Mouse (Mus musculus) G1E (cell line): ENCODE results near the gene 4933405L10Rik. TPM values are rescaled to one million over a fixed set of nuclear protein-coding genes. Genes with fewer than 3 reads are reported as not detected.
A peak's percentile ranks its signal among the peaks of the same experiment; 100 is the strongest.

Source experiments
- ATAC-seq: 2 replicates; pipeline ENCODE4 v1.8.0; 2016; ENCODE audit warnings: mild to moderate bottlenecking; ENCODE audit not compliant: insufficient number of reproducible peaks, poor library complexity, low FRiP score, severe bottlenecking; ENCODE audit errors: extremely low read depth
- DNase-seq: peaks from one replicate; pipeline ENCODE4 v3.0.0; 2012; ENCODE audit warnings: low spot score
- H3K27me3 ChIP-seq: 2 replicates; pipeline ENCODE4 v1.6.1; 2012; ENCODE audit warnings: mild to moderate bottlenecking, low read length, inconsistent platforms; ENCODE audit not compliant: insufficient read depth
- H3K36me3 ChIP-seq: replicated peaks from 2 replicates; pipeline ENCODE3; 2012; ENCODE audit warnings: mild to moderate bottlenecking, inconsistent platforms
- H3K4me1 ChIP-seq: 2 replicates; pipeline ENCODE4 v1.6.1; 2012; ENCODE audit warnings: low read depth, low read length, inconsistent platforms, mixed read lengths; ENCODE audit not compliant: insufficient read depth
- H3K4me3 ChIP-seq: 2 replicates; pipeline ENCODE4 v1.5.1; 2012; ENCODE audit warnings: low read depth, mild to moderate bottlenecking, inconsistent platforms, low read length, moderate library complexity, mixed read lengths
- H3K9me3 ChIP-seq: replicated peaks from 2 replicates; pipeline ENCODE4 v1.6.1; 2012; ENCODE audit warnings: inconsistent platforms
- CTCF ChIP-seq: IDR thresholded peaks from 2 replicates; pipeline ENCODE4 v1.5.1; 2012; ENCODE audit warnings: low read depth, low read length, inconsistent platforms, mixed read lengths
- GATA1 ChIP-seq: IDR thresholded peaks from 2 replicates; pipeline ENCODE4 v1.6.1; 2012; ENCODE audit warnings: borderline replicate concordance, low read length, inconsistent platforms, mixed read lengths
- GATA2 ChIP-seq: IDR thresholded peaks from 2 replicates; pipeline ENCODE4 v1.6.1; 2012; ENCODE audit warnings: low read depth, low read length, inconsistent platforms, borderline replicate concordance
- POLR2AphosphoS5 ChIP-seq: IDR thresholded peaks from 2 replicates; pipeline ENCODE4 v1.6.1; 2012; ENCODE audit warnings: low read depth, low read length, inconsistent platforms; ENCODE audit not compliant: insufficient replicate concordance
- TAL1 ChIP-seq: conservative IDR thresholded peaks from 2 replicates; pipeline ENCODE4 v1.6.1; 2012; ENCODE audit warnings: low read depth, low read length, inconsistent platforms, mixed read lengths
- polyA plus RNA-seq: library from polyadenylated mRNA; stranded (reverse); fragments of >175 nt; gene quantifications from 2 replicates; pipeline ENCODE4 v1.2.3, GENCODE M21; 2012
- total RNA-seq, 2 experiments: library from RNA; stranded (forward) in 1 of 2; stranded (reverse) in 1 of 2; fragments of 200-1000 nt in 1 of 2; fragments of >200 nt in 1 of 2; fragmentation: Nextera tagmentation in 1 of 2; gene quantifications; 2 replicates each; pipeline ENCODE4 v1.2.3; 2014 to 2017

The 4933405L10Rik gene
- total and polyA plus RNA-seq, 3 experiments: 0.05 TPM; not detected in 2

DNA sequence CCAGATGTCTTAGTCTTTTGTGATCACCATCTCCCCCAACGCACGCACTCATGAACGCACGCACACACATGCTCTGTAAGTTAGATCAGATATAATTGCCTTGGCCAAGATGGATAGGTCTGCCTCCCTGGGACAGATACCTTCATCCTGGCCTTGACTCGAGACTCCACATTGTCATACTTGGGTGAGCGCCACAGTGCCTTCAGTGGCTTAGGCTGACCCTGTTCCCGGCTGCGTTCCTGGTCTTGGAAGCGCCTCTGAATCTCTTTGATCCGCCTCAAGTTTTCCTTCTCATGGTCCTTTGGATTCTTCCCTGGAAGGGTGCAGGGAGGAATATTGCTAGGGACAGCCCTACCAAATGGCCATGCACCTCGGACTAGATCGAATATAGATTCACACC is 1.0 kb upstream of the 4933405L10Rik start:
- H3K4me3 ChIP-seq: peak overlapping the region; percentile 85; the same call in 1 of the 2 replicates

GRCm38 (mm10) chr8:105708675-105709074 is 1.2 kb downstream of the 4933405L10Rik start:
- ATAC-seq: no peak
- no peak for DNase-seq
- TF ChIP-seq TAL1: no peak
- no peak for TF ChIP-seq CTCF
- TF ChIP-seq POLR2AphosphoS5: no peak
- TF ChIP-seq GATA1: no peak
- TF ChIP-seq GATA2: no peak
- peaks cover 41% of the 10 kb centered on the region for H3K4me1 ChIP-seq
- H3K4me3 ChIP-seq: no peak overlapping the region; the same call in 1 of the 2 replicates
- H3K9me3 ChIP-seq: no peaks in the 10 kb centered on the region
- peaks cover 27% of the 10 kb centered on the region for H3K36me3 ChIP-seq
- no peaks in the 10 kb centered on the region; the same call in 1 of the 2 replicates for H3K27me3 ChIP-seq

More for the DNA sequence above, 1.0 kb upstream of the 4933405L10Rik start:
- peaks cover 55% of the 10 kb centered on the region for H3K4me1 ChIP-seq
- no peak for ATAC-seq
- no peak for TF ChIP-seq GATA1
- TF ChIP-seq POLR2AphosphoS5: no peak
- no peak for TF ChIP-seq TAL1
- no peak for TF ChIP-seq CTCF
- TF ChIP-seq GATA2: no peak
- H3K9me3 ChIP-seq: no peaks in the 10 kb centered on the region
- peaks cover 47% of the 10 kb centered on the region for H3K36me3 ChIP-seq
- no peaks in the 10 kb centered on the region; the same call in 1 of the 2 replicates for H3K27me3 ChIP-seq
- DNase-seq: no peak

- Histone ChIP-seq H3K9me3 (no peaks in the 10 kb centered on the region), H3K4me3 (no peak overlapping the region), H3K27me3 (no peaks in the 10 kb centered on the region; the same call in 1 of the 2 replicates), H3K4me1 (peaks cover 38% of the 10 kb centered on the region), H3K36me3 (peaks cover 20% of the 10 kb centered on the region)
- DNase-seq (no peak), ATAC-seq (no peak)
- TF ChIP-seq POLR2AphosphoS5: no peak
- TF ChIP-seq GATA1: no peak
- no peak for TF ChIP-seq TAL1
- TF ChIP-seq GATA2: no peak
- TF ChIP-seq CTCF: no peak
Observed at GRCm38 (mm10) chr8:105709317-105709716, 1.9 kb downstream of the 4933405L10Rik start.

DNA sequence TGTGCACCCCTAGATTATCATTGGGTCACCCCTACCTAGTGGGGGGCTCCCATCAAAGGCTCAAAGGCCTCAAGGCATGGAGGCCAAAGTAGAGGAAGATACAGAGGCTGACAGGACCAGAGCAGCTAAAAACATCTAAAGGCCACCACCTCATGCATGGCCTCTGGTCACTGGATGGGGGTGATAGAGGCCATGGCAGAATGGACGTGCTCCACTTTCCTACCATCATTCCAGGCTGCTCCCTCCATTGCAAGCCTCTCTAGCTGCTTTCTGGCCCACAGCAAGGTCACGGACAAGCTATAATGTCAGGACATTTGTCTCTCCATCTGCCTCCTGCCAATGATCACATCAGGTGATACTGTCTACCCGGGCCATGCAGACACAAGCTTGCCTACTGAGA is 4.8 kb downstream of the 4933405L10Rik start:
- Histone ChIP-seq H3K36me3 (peaks cover 8% of the 10 kb centered on the region), H3K9me3 (no peaks in the 10 kb centered on the region), H3K4me3 (no peak overlapping the region), H3K27me3 (no peaks in the 10 kb centered on the region; the same call in 1 of the 2 replicates), H3K4me1 (peaks cover 25% of the 10 kb centered on the region)
- DNase-seq: no peak
- TF ChIP-seq GATA1 (no peak), GATA2 (no peak), TAL1 (no peak), POLR2AphosphoS5 (no peak), CTCF (no peak)
- no peak for ATAC-seq

DNA sequence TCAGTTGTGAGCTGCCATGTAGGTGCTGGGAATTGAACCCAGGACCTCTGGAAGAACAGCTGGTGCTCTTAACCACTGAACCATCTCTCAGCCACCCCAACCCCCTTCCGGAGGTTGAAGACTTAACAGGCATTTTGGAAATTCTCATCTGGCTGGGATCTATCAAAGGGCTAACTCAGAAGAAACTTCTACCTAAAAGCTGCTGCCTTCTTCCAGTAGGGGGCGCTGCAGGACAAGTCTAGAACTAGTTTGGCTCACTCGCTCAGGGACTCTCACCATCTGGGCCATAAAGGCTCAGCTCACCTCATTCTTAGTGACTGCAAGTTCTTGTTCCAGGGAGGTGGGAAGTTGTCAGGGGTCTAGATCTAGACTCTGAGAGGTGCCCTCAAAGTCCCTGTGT is 6.7 kb downstream of the 4933405L10Rik start:
- Histone ChIP-seq H3K4me3 (no peak overlapping the region), H3K27me3 (no peaks in the 10 kb centered on the region; the same call in 1 of the 2 replicates), H3K9me3 (no peaks in the 10 kb centered on the region), H3K36me3 (peaks cover 9% of the 10 kb centered on the region), H3K4me1 (peaks cover 15% of the 10 kb centered on the region)
- DNase-seq (peak; percentile 77), ATAC-seq (no peak)
- peak; percentile 81 for TF ChIP-seq CTCF
- TF ChIP-seq TAL1: no peak

DNA sequence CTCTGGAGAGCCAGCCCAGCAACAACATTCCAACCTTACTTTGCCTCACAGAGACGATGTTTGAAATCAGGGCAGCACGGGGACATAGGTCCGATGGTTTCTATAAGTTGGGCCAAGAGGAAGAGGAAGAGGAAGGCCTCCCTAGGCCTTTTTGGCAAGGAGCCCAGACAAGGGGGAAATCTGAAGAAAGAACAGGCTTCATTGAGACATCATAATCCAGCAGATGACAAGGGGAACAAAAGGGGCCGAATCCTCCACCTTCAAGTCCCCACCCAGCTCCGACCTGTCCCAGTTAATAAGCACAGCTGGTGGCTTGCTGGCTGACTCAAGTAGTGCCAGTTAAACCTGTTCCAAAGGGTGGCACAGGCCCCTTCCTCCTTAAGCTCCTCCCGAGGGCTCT is 7.6 kb downstream of the 4933405L10Rik start:
- H3K4me1 ChIP-seq: peaks cover 15% of the 10 kb centered on the region
- no peaks in the 10 kb centered on the region for H3K9me3 ChIP-seq
- H3K27me3 ChIP-seq: no peaks in the 10 kb centered on the region
- ATAC-seq (no peak), DNase-seq (no peak)
- peaks cover 9% of the 10 kb centered on the region for H3K36me3 ChIP-seq
- H3K4me3 ChIP-seq: no peak overlapping the region
- TF ChIP-seq CTCF: no peak
- TF ChIP-seq TAL1: no peak
- TF ChIP-seq POLR2AphosphoS5: no peak
- TF ChIP-seq GATA1: no peak
